Mouse (Mus musculus) limb, embryonic 13.5 days (tissue): ENCODE results near the gene Gpt2. TPM values are rescaled to one million over a fixed set of nuclear protein-coding genes. Genes with fewer than 3 reads are reported as not detected.
A peak's percentile ranks its signal among the peaks of the same experiment; 100 is the strongest.

Experiments
- ATAC-seq: fragments of 200-750 bp; cut with Nextera tagmentation; 2 replicates; pipeline ENCODE4 v1.8.0; 2017; ENCODE audit warnings: low read depth, moderate number of reproducible peaks, moderate TSS enrichment; ENCODE audit not compliant: low FRiP score
- H3K27ac ChIP-seq: fragments of 300-500 bp; sonication (generic); 2 replicates; pipeline ENCODE4 v1.5.1; 2015; ENCODE audit warnings: inconsistent platforms, mild to moderate bottlenecking, moderate library complexity
- H3K27me3 ChIP-seq: fragments of 300-500 bp; sonication (generic); 2 replicates; pipeline ENCODE4 v1.6.1; 2015; ENCODE audit warnings: mild to moderate bottlenecking, inconsistent platforms
- H3K36me3 ChIP-seq: fragments of 300-500 bp; sonication (generic); 2 replicates; pipeline ENCODE4 v1.6.1; 2015; ENCODE audit warnings: inconsistent platforms, mild to moderate bottlenecking, moderate library complexity
- H3K4me1 ChIP-seq: fragments of 300-500 bp; sonication (generic); 2 replicates; pipeline ENCODE4 v1.6.1; 2015; ENCODE audit warnings: inconsistent platforms
- H3K4me2 ChIP-seq: fragments of 300-500 bp; sonication (generic); replicated peaks from 2 replicates; pipeline ENCODE4 v1.6.1; 2015; ENCODE audit warnings: inconsistent platforms, mild to moderate bottlenecking, moderate library complexity
- H3K4me3 ChIP-seq: fragments of 300-500 bp; sonication (generic); 2 replicates; pipeline ENCODE4 v1.5.1; 2015; ENCODE audit warnings: moderate library complexity, mild to moderate bottlenecking, inconsistent platforms
- H3K9ac ChIP-seq: fragments of 300-500 bp; sonication (generic); 2 replicates; pipeline ENCODE4 v1.6.1; 2015; ENCODE audit warnings: mild to moderate bottlenecking, inconsistent platforms
- H3K9me3 ChIP-seq: fragments of 300-500 bp; sonication (generic); 2 replicates; pipeline ENCODE4 v1.6.1; 2016; ENCODE audit warnings: inconsistent platforms
- WGBS: fragments of 180-500 bp; shearing (Covaris S2); methylation state at CpG from one replicate; pipeline ENCODE4 v1.1.7; 2015; 5-methylcytosine and 5-hydroxymethylcytosine counted together
- polyA plus RNA-seq: library from polyadenylated mRNA; unstranded; fragments of >200 nt; fragmentation: Nextera tagmentation; extraction: Ambion mirVana; gene quantifications from 2 replicates; pipeline ENCODE4 v1.2.1, GENCODE M21; 2015

Gpt2 gene
- polyA plus RNA-seq, 1 experiment from 2014 or later, result 43.6 TPM

DNA sequence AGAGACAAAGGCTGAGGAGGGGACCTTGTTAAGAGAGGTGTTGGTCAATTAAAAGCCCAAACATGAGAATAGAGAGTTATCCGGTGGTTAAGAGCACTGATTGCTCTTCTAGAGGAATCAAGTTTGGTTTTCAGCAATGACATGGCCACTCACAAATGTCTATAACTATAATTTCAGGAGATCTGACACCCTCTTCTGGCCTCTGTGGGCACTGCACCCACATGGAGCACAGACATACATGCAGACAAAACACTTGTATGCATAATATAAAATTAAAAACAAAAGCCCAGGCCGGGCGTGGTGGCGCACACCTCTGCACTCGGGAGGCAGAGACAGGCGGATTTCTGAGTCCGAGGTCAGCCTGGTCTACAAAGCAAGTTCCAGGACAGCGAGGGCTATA is 2.8 kb upstream of the Gpt2 start:
- Histone ChIP-seq H3K36me3 (0 out of 2 replicates have a peak, but pooled peaks cover under 1% of the 10 kb centered on the region), H3K27me3 (no peaks in the 10 kb centered on the region), H3K27ac (no peak overlapping the region), H3K4me3 (no peak overlapping the region), H3K4me2 (no peak overlapping the region), H3K9ac (no peak overlapping the region), H3K4me1 (peaks cover 13% of the 10 kb centered on the region), H3K9me3 (no peaks in the 10 kb centered on the region)
- no peak for ATAC-seq
- WGBS, result 94% methylated on average over 8 of the region's 8 CpGs

DNA sequence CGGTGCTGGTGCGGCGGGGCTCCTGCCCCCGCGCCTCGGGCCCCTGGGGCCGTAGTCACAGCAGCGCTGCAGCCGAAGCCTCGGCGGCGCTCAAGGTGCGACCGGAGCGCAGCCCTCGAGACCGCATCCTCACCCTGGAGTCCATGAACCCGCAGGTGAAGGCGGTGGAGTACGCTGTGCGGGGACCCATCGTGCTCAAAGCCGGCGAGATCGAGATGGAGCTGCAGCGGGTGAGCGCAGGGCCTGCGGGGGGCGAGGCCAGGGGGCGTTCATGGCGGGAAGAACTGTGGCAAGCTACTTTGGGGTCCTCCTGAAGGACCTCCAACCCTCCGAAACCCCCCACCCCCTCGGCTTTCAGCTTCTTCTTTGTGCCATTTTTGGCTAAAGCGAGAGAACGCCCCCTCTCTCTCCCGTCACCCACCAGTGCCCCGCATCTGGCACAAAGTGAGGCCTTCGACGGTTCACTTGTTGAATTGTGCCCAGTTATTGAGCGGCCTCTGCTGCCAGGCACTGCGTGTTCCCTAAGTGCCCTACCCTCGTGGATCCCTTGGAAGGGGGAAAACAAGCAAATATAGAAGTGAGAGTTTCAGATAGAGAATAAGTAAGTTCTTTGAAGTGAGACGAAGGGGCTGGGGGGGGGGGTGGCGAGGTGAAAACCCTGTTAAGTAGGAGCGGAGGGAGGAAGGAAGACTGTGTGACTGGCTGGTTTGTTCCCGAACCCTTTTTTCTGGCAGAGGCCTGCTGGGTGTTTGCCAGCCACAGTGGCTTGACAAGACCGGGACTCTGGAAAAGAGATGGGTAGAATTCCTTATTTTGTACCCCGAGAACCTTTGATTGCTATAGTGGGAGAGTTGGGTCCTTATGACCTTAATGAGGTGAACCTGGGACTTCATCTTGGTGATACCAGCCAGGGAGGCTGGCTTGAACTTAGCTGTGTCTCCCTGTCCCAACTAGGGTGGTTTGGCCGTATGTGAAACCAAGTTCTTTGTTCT is 860 bp downstream of the Gpt2 start:
- Histone ChIP-seq H3K4me3 (peak overlapping the region; percentile 84), H3K4me2 (peak overlapping the region; percentile 87), H3K4me1 (peaks cover 20% of the 10 kb centered on the region), H3K27ac (peak overlapping the region; percentile 63; the same call in 1 of the 2 replicates), H3K27me3 (no peaks in the 10 kb centered on the region), H3K9me3 (no peaks in the 10 kb centered on the region), H3K9ac (peak overlapping the region; percentile 91), H3K36me3 (peaks cover 17% of the 10 kb centered on the region)
- 6% methylated on average over 49 of the region's 49 CpGs for WGBS
- ATAC-seq, result 0 out of 2 replicates have a peak, but pooled peaks have one; percentile 2

DNA sequence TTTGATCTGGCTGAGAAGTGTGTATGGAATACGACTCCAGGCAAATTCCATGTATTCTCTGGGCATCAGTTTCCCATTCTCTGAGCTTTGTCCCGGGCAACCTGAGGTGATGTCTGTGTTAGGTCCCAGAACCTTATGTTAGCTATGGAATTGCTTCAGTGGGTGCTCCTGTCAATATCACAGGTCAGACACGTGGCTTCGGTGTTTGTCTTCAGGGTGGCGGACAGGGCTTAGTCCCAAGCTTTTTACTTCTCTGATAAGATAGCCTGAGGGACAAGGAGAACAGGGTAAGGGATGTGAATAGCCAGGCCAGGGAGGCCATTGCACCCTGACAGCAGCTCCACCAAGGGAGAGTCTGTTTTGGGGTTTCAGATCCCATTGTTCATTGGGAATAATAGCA is 3.7 kb downstream of the Gpt2 start:
- no peak overlapping the region for H3K9ac ChIP-seq
- no peak for ATAC-seq
- H3K36me3 ChIP-seq, result peaks cover 27% of the 10 kb centered on the region
- H3K4me2 ChIP-seq, result no peak overlapping the region
- WGBS, result 79% methylated on average over 5 of the region's 5 CpGs
- H3K4me1 ChIP-seq, result peaks cover 32% of the 10 kb centered on the region
- no peaks in the 10 kb centered on the region for H3K27me3 ChIP-seq
- H3K27ac ChIP-seq, result no peak overlapping the region
- no peak overlapping the region for H3K4me3 ChIP-seq
- H3K9me3 ChIP-seq, result no peaks in the 10 kb centered on the region

DNA sequence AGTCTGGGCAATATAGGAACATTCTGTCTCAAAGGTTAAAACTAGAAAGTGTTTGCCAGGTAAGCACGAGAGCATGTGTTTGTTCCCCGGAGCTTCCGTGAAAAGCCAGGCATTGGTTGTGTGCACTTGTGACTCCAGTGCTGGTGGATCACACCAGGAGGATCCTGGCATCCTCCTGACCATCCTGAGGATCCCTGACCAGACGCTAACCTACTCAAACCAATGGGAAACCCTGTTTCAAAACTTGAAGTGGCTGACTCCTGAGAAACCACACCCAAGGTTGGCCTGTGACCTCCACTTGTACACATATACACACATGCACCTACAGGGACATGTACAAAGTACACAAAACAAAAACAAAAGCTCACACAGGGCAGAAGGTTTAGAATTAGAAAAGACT is 4.4 kb downstream of the Gpt2 start:
- Histone ChIP-seq H3K9me3 (no peaks in the 10 kb centered on the region), H3K9ac (no peak overlapping the region), H3K27me3 (no peaks in the 10 kb centered on the region), H3K27ac (no peak overlapping the region), H3K4me1 (peaks cover 35% of the 10 kb centered on the region), H3K36me3 (peaks cover 31% of the 10 kb centered on the region), H3K4me3 (no peak overlapping the region), H3K4me2 (no peak overlapping the region)
- no peak for ATAC-seq
- WGBS, result 86% methylated on average over 4 of the region's 4 CpGs

DNA sequence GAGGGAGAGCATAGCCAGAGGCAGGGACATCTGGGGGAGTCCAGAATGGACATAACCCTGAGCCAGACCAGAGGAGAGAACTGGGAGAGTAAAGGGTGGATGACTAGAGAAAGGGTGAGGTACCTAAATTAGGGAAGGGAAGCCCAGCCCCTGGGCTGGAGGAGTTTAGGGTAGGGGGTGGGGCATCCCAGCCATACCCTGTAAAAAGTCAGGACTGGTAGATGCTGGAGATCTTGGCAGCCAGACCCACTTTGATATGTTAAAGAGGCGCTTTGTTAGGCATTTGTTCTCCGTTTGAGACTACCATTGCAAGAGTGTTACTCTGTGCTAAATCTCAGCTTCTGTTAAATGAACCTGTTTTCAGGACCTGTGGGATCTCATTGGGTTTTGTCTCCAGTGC is 6.2 kb downstream of the Gpt2 start:
- Histone ChIP-seq H3K4me3 (no peak overlapping the region), H3K4me1 (peaks cover 35% of the 10 kb centered on the region), H3K27ac (no peak overlapping the region), H3K36me3 (peaks cover 39% of the 10 kb centered on the region), H3K4me2 (no peak overlapping the region), H3K9me3 (no peaks in the 10 kb centered on the region), H3K27me3 (no peaks in the 10 kb centered on the region), H3K9ac (no peak overlapping the region)
- WGBS, result 25% methylated on average over 2 of the region's 2 CpGs
- no peak for ATAC-seq

DNA sequence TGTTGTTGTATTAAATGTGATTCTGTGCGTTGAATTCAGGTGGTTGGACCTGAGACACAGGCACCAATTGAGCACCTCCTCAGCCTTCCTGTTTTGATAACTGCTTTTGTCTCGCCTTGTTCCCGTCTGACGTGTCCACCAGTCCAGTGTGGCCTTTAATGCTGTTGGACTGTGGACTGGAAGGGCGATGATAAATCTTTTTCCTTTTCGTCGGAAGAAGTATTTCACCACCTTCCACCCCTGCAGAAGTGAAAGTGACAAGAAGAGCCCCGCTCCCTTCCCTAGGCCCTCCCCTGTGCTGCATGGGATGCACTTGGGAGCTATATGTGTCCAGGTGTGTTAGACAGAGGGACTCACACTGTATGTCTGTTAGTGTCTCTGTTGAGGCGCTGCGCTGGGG is 8.1 kb downstream of the Gpt2 start:
- WGBS, result 85% methylated on average over 10 of the region's 10 CpGs
- H3K36me3 ChIP-seq, result peaks cover 50% of the 10 kb centered on the region
- H3K9me3 ChIP-seq, result no peaks in the 10 kb centered on the region
- H3K27me3 ChIP-seq, result no peaks in the 10 kb centered on the region
- H3K4me2 ChIP-seq, result no peak overlapping the region
- ATAC-seq, result no peak
- H3K9ac ChIP-seq, result no peak overlapping the region
- H3K4me3 ChIP-seq, result no peak overlapping the region
- H3K27ac ChIP-seq, result no peak overlapping the region
- H3K4me1 ChIP-seq, result peaks cover 20% of the 10 kb centered on the region

DNA sequence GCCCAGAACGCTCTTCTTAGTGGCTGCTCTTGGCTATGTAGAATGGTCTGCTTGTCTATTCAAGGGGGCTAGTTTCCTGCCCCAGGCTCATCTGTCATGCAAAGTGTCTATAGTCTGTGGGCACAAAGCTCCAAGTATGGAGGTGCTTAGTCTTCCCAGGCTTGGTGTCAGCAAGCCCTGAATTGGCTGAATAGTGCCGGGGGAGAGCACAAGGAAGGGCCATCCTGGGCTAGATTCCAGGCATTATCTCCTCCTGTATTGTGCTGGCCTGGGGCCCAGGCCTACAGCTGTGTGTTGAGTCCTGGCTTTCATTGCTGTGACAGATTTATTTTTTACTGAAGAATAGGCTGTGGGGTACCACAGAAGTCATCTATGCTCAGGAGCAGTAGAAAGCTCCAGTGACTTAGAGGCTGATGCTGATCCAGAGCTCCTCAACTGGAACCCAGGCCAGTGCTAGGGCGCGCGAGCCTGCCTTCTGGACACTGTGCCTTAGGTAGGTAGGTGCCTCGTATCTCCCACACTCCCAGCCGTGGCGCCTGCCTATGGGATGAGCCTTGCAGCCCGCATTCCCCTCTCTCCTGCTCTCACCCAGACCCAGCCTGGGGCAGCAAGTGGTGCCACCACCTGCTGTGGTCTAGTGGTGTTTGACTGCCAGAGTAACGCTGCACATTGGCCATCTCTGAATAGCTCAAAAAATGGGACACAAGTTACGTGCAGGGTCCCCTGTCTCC is 8.7 kb downstream of the Gpt2 start:
- Histone ChIP-seq H3K4me1 (peaks cover 20% of the 10 kb centered on the region), H3K4me2 (no peak overlapping the region), H3K36me3 (peaks cover 57% of the 10 kb centered on the region), H3K9me3 (no peaks in the 10 kb centered on the region), H3K27me3 (no peaks in the 10 kb centered on the region), H3K9ac (no peak overlapping the region), H3K27ac (no peak overlapping the region), H3K4me3 (no peak overlapping the region)
- no peak; the same call in 1 of the 2 replicates for ATAC-seq
- 78% methylated on average over 11 of the region's 11 CpGs for WGBS

DNA sequence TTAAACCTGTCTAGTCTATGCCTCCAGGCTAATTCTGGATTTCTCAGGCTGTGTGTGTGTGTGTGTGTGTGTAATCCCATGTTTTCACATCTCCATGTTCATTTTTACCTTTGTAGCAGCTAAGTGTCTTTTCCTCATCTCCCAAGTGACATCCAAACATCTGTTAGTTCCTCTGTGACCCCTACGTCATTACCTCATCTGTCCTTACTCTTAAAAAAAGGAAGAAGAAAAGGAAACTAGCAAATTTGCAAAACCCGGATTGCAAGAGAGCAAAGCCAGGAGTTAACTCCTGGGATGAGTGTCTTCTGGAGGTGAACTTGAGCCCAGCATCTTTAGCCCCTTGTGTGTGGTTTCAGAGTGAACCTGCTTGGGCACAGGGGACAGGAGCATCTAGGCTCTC is 10.0 kb downstream of the Gpt2 start:
- no peak overlapping the region for H3K4me3 ChIP-seq
- no peak overlapping the region for H3K27ac ChIP-seq
- no peak for ATAC-seq
- H3K36me3 ChIP-seq, result peaks cover 58% of the 10 kb centered on the region
- WGBS, result 72% methylated on average over 2 of the region's 2 CpGs
- peaks cover 20% of the 10 kb centered on the region for H3K4me1 ChIP-seq
- no peaks in the 10 kb centered on the region for H3K27me3 ChIP-seq
- H3K4me2 ChIP-seq, result no peak overlapping the region
- H3K9ac ChIP-seq, result no peak overlapping the region
- no peaks in the 10 kb centered on the region for H3K9me3 ChIP-seq

DNA sequence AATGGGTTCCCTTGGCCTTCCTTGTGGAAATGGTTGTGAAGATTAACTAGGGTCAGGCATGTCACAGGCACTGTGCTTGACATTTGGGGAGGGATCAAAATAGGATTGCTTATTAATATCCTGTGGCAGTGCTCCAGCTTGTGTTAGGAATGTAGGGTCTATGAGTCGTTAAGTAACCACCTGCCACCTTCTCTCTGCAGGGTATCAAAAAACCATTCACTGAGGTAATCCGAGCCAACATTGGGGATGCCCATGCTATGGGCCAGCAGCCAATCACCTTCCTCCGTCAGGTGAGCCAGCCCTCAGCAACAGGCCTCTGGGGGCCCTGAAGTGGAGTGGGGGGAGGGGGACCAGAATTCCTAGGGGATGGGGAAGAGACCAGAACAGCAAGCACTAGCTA is 10.7 kb downstream of the Gpt2 start:
- Histone ChIP-seq H3K9me3 (no peaks in the 10 kb centered on the region), H3K4me1 (peaks cover 20% of the 10 kb centered on the region), H3K4me2 (no peak overlapping the region), H3K9ac (no peak overlapping the region), H3K27ac (no peak overlapping the region), H3K36me3 (peaks cover 64% of the 10 kb centered on the region), H3K4me3 (no peak overlapping the region), H3K27me3 (no peaks in the 10 kb centered on the region)
- ATAC-seq, result 0 out of 2 replicates have a peak, but pooled peaks have one; percentile 4
- WGBS, result 27% methylated on average over 3 of the region's 3 CpGs

DNA sequence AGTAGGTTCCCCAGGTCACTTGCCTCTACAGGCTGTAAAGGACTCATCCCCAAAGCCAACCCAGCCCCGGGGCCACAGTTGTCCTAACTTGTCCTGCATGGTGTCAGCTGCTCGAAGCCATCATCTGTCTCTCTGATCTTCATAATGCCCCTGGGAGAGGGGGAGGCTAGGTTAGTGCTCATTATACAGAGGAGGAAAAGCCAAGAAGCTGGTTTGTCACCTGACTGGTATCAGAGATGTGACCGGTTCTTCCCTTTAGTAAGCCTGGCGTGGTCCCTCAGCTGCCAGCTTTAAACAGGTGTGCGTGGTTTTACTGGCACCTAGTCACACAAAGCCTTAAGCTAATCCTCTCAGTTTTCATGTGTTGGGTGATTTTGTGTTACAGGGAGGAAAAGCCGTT is 12.3 kb downstream of the Gpt2 start:
- 77% methylated on average over 6 of the region's 6 CpGs for WGBS
- H3K4me3 ChIP-seq, result no peak overlapping the region
- ATAC-seq, result peak; percentile 26; the same call in 1 of the 2 replicates
- peaks cover 10% of the 10 kb centered on the region; the same call in 1 of the 2 replicates for H3K4me1 ChIP-seq
- H3K4me2 ChIP-seq, result no peak overlapping the region
- no peaks in the 10 kb centered on the region for H3K9me3 ChIP-seq
- H3K27me3 ChIP-seq, result no peaks in the 10 kb centered on the region
- no peak overlapping the region for H3K9ac ChIP-seq
- no peak overlapping the region for H3K27ac ChIP-seq
- peaks cover 81% of the 10 kb centered on the region for H3K36me3 ChIP-seq

DNA sequence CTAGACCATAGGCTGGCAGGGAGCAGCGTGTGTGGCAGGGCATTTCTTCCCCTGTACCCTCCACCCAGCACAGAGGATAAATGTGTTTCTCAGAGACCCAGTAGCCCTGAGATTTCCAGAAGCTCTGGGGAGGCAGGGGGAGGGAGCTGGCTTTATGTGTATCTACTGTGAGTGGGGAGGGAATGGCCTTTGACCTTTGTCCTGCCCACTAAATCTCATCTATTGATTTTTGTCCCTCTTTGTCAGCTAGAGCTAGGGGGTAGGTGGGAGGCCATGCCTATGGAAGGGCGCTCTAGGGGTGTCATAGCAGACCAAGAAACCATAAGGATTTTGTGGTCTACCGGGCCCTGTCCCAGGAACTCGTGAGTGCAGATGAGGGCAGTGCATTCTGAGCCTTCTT is 14.2 kb downstream of the Gpt2 start:
- Histone ChIP-seq H3K4me2 (no peak overlapping the region), H3K9me3 (no peaks in the 10 kb centered on the region), H3K4me3 (no peak overlapping the region), H3K27me3 (no peaks in the 10 kb centered on the region), H3K36me3 (peaks cover 87% of the 10 kb centered on the region), H3K27ac (no peak overlapping the region), H3K9ac (no peak overlapping the region), H3K4me1 (peaks cover 5% of the 10 kb centered on the region; the same call in 1 of the 2 replicates)
- no peak for ATAC-seq
- 83% methylated on average over 4 of the region's 4 CpGs for WGBS

DNA sequence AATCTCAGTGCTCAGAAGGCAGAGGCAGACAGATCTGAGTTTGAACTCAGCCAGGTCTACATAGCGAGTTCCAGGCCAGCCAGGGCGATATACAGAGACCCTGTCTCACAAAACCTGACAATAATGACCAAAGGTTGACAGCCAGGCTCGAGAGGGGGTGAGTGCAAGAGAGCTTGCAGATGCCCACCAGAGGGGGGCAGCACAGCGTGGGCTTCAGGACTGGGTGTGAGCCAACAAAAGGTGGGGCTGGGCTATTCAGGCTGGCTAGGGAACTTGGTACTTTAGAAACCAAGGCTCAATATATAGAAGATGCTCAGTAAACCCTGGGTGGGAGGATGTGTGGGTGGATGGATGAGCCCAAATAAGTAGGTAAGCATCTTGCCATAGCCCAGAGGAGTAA is 16.3 kb downstream of the Gpt2 start:
- H3K4me3 ChIP-seq, result no peak overlapping the region
- H3K27me3 ChIP-seq, result no peaks in the 10 kb centered on the region
- no peaks in the 10 kb centered on the region for H3K9me3 ChIP-seq
- H3K4me1 ChIP-seq, result no peaks in the 10 kb centered on the region
- no peak overlapping the region for H3K27ac ChIP-seq
- H3K36me3 ChIP-seq, result peaks cover 96% of the 10 kb centered on the region
- ATAC-seq, result no peak
- WGBS, result 81% methylated on average over 4 of the region's 4 CpGs
- H3K9ac ChIP-seq, result no peak overlapping the region
- H3K4me2 ChIP-seq, result no peak overlapping the region
